Mouse (Mus musculus) C2C12 (cell line): Measurements from ENCODE around the gene Slc1a1.

Experiments
- CTCF ChIP-seq: IDR thresholded peaks from one replicate; pipeline ENCODE4 v1.5.1; 2011; ENCODE audit not compliant: control insufficient read depth, insufficient read depth, insufficient read length
- MAX ChIP-seq: IDR thresholded peaks from one replicate; pipeline ENCODE4 v1.6.1; 2011; ENCODE audit warnings: mild to moderate bottlenecking, control low read depth
- MYOD1 ChIP-seq: IDR thresholded peaks from one replicate; pipeline ENCODE4 v1.6.1; 2011; ENCODE audit warnings: low read depth; ENCODE audit not compliant: control insufficient read depth, insufficient read length
- MYOG ChIP-seq: IDR thresholded peaks from one replicate; pipeline ENCODE4 v1.6.1; 2011; ENCODE audit not compliant: control insufficient read depth, insufficient read length; ENCODE audit errors: extremely low read depth
- USF1 ChIP-seq: IDR thresholded peaks from one replicate; pipeline ENCODE4 v1.6.1; 2011; ENCODE audit warnings: low read depth, mild to moderate bottlenecking, control low read depth, moderate library complexity

DNA sequence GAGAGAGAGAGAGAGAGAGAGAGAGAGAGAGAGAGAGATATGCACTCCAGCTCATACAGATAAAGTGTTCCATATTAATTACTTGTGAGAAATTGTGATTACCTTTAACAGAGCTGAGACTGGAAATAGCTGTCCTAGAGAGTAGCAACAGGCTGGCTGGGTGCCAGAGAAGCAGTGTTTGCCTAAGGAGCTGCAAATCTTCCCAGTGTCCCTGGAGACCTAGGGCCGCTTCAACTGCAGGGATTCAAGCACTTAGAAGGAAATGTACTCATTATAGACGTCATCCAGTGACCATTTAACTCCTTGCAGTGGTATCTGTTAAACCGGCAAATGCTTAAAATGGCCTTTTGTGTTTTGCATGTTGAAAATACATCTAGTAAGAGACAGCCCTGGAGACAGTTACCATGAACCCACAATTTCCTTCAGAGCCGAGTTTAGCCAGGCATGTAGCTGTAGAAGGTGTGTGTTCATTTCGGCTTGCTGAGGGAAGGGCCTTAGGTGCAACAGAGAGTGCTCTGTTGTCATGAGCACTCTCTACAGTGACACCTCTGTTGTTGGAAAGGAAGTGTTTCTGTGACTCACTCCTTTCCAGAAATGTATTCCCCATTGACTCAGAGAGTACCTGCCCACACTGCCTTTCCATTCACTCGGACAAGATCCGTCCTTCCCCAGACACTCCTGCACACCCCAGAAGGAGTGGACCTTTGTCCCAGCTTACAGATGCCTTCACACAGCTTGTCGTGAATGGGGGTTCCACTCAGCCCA lies 10.3 kb downstream of the Slc1a1 start:
- no peak for TF ChIP-seq CTCF
- TF ChIP-seq MYOG: no peak
- TF ChIP-seq MAX: no peak
- TF ChIP-seq USF1: no peak
- TF ChIP-seq MYOD1: no peak
